Mouse (Mus musculus): ENCODE data around the gene Grm7. TPM values are rescaled to one million over a fixed set of nuclear protein-coding genes. Genes with fewer than 3 reads are reported as not detected.

Grm7 gene
- polyA plus RNA-seq, 1 experiment from 2014 or later = 3.6 TPM

- no peaks in the 10 kb centered on the region for H3K4me1 ChIP-seq
- no peak overlapping the region for H3K9ac ChIP-seq
- H3K9me3 ChIP-seq (replicated peaks) = no peaks in the 10 kb centered on the region
- WGBS = 84% methylated on average over 3 of the region's 3 CpGs
- no peaks in the 10 kb centered on the region for H3K27me3 ChIP-seq
- H3K27ac ChIP-seq = no peak overlapping the region
- no peak overlapping the region for H3K4me2 ChIP-seq
- no peak overlapping the region for H3K4me3 ChIP-seq
- ATAC-seq = no peak
- no peaks in the 10 kb centered on the region for H3K36me3 ChIP-seq (ENCODE audit: poor library complexity, severe bottlenecking)
These were observed 965.0 kb downstream of the Grm7 start for GRCm38 (mm10) chr6:111610396-111610795.

GRCm38 (mm10) chr6:111613834-111614233 is 968.5 kb downstream of the Grm7 start:
- H3K27ac ChIP-seq = no peak overlapping the region

More at GRCm38 (mm10) chr6:111613834-111614233, 968.5 kb downstream of the Grm7 start:
- Histone ChIP-seq H3K27me3 (no peaks in the 10 kb centered on the region), H3K9me3 (replicated peaks) (no peaks in the 10 kb centered on the region), H3K4me3 (no peak overlapping the region), H3K9ac (no peak overlapping the region), H3K4me2 (no peak overlapping the region), H3K4me1 (no peaks in the 10 kb centered on the region), H3K36me3 (ENCODE audit: poor library complexity, severe bottlenecking) (no peaks in the 10 kb centered on the region)
- ATAC-seq = no peak
